Mouse (Mus musculus) C2C12 (cell line): Measurements from ENCODE around the gene Stmn1. TPM values are rescaled to one million over a fixed set of nuclear protein-coding genes. Genes with fewer than 3 reads are reported as not detected.

ENCODE experiments used
- H3K27me3 ChIP-seq: one replicate; pipeline ENCODE4 v1.6.1; 2011; ENCODE audit not compliant: control insufficient read depth, insufficient read depth, insufficient read length
- H3K36me3 ChIP-seq: one replicate; pipeline ENCODE4 v1.6.1; 2011; ENCODE audit not compliant: control insufficient read depth, insufficient read depth
- H3K4me3 ChIP-seq: one replicate; pipeline ENCODE4 v1.5.1; 2011; ENCODE audit warnings: mild to moderate bottlenecking, control low read depth; ENCODE audit not compliant: poor library complexity, insufficient read depth, severe bottlenecking
- H3K79me2 ChIP-seq: one replicate; pipeline ENCODE4 v1.6.1; 2011; ENCODE audit not compliant: control insufficient read depth, insufficient read depth
- H3K79me3 ChIP-seq: one replicate; pipeline ENCODE4 v1.6.1; 2011; ENCODE audit warnings: low read depth, control low read depth
- H3ac ChIP-seq: one replicate; pipeline ENCODE3; 2011; ENCODE audit warnings: low read depth; ENCODE audit not compliant: control insufficient read depth, insufficient read length
- CEBPB ChIP-seq: IDR thresholded peaks from one replicate; pipeline ENCODE4 v1.6.1; 2011; ENCODE audit warnings: low read depth, mild to moderate bottlenecking, control low read depth, moderate library complexity
- CTCF ChIP-seq: IDR thresholded peaks from one replicate; pipeline ENCODE4 v1.5.1; 2011; ENCODE audit not compliant: control insufficient read depth, insufficient read depth, insufficient read length
- FOSL1 ChIP-seq: IDR thresholded peaks from one replicate; pipeline ENCODE4 v1.8.0; 2011; ENCODE audit warnings: mild to moderate bottlenecking, low read length; ENCODE audit not compliant: poor library complexity, insufficient read depth, severe bottlenecking
- MAX ChIP-seq: IDR thresholded peaks from one replicate; pipeline ENCODE4 v1.6.1; 2011; ENCODE audit warnings: mild to moderate bottlenecking, control low read depth
- MYOD1 ChIP-seq: IDR thresholded peaks from one replicate; pipeline ENCODE4 v1.6.1; 2011; ENCODE audit warnings: low read depth; ENCODE audit not compliant: control insufficient read depth, insufficient read length
- MYOG ChIP-seq: IDR thresholded peaks from one replicate; pipeline ENCODE4 v1.6.1; 2011; ENCODE audit not compliant: control insufficient read depth, insufficient read length; ENCODE audit errors: extremely low read depth
- USF1 ChIP-seq: IDR thresholded peaks from one replicate; pipeline ENCODE4 v1.6.1; 2011; ENCODE audit warnings: low read depth, mild to moderate bottlenecking, control low read depth, moderate library complexity
- polyA plus RNA-seq: library from polyadenylated mRNA; unstranded; fragments of >200 nt; fragmentation: generic; extraction: Trizol; gene quantifications from one replicate; pipeline ENCODE4 v1.2.1, GENCODE M21; 2012; ENCODE audit warnings: missing spikeins

Stmn1 gene
- polyA plus RNA-seq, 1 experiment: 349 TPM

- H3K27me3 ChIP-seq: no peaks in the 10 kb centered on the region
- H3K36me3 ChIP-seq: no peaks in the 10 kb centered on the region
- no peak overlapping the region for H3K4me3 ChIP-seq
- no peaks in the 10 kb centered on the region for H3K79me3 ChIP-seq
- H3ac ChIP-seq: no peak overlapping the region
- no peaks in the 10 kb centered on the region for H3K79me2 ChIP-seq
- TF ChIP-seq CTCF: no peak
- no peak for TF ChIP-seq FOSL1
- TF ChIP-seq CEBPB: no peak
- TF ChIP-seq USF1: no peak
- TF ChIP-seq MYOG: no peak
- TF ChIP-seq MYOD1: no peak
- no peak for TF ChIP-seq MAX
These were observed 31.9 kb upstream of the Stmn1 start for GRCm38 (mm10) chr4:134436185-134436584.

DNA sequence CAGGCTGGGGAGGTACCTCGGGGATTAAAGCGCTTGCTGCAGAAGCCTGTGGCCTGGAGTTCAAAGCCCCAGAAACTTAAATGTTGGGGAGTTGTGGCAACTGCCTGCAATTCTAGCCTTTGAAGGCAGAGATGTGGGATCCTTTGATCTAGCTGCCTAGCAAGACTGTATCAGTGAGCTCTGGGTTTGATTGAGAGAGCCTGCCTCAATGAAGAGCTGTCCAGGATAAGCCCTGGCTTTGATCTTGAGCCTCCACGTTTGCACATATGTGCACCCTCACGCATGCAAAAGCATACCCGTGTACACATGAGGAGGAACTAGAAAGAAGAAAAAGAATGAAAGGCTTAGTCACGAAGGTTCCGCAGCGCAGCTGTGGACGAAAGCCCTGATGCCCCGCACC, 31.5 kb upstream of the Stmn1 start:
- Histone ChIP-seq H3K79me3 (no peaks in the 10 kb centered on the region), H3K79me2 (no peaks in the 10 kb centered on the region), H3ac (no peak overlapping the region), H3K36me3 (no peaks in the 10 kb centered on the region), H3K27me3 (no peaks in the 10 kb centered on the region), H3K4me3 (no peak overlapping the region)
- TF ChIP-seq MYOG (no peak), FOSL1 (no peak), CEBPB (no peak), CTCF (no peak), MAX (no peak), USF1 (no peak), MYOD1 (no peak)

DNA sequence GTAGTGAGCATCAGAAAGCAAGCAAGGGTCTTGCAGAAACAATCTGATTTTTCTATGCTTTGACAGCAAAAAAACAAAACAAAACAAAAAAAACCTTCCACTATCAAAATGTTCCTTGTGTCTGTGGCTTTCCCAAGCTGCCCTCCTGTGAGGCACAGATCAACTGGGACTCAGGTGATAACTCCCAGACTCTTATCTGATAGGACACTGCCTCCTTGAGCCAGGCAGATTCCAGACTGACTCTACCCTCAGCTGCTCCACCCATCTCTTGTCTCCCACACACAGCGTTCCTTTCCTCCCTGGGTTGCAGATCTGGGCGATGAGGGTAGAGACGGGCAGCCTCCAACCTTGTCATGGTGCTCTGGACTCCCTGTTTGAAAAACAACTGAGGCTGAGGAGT, 29.0 kb upstream of the Stmn1 start:
- Histone ChIP-seq H3K79me2 (no peaks in the 10 kb centered on the region), H3K36me3 (no peaks in the 10 kb centered on the region), H3K79me3 (no peaks in the 10 kb centered on the region), H3ac (no peak overlapping the region), H3K27me3 (no peaks in the 10 kb centered on the region), H3K4me3 (no peak overlapping the region)
- TF ChIP-seq FOSL1 (no peak), MYOD1 (no peak), CTCF (no peak), CEBPB (no peak), MYOG (no peak), MAX (no peak), USF1 (no peak)

GRCm38 (mm10) chr4:134439919-134440318, 28.2 kb upstream of the Stmn1 start:
- TF ChIP-seq CTCF (no peak), MAX (no peak), USF1 (no peak), MYOG (no peak), MYOD1 (no peak), FOSL1 (no peak), CEBPB (no peak)
- Histone ChIP-seq H3K4me3 (no peak overlapping the region), H3K27me3 (no peaks in the 10 kb centered on the region), H3K79me2 (no peaks in the 10 kb centered on the region), H3K36me3 (no peaks in the 10 kb centered on the region), H3ac (no peak overlapping the region), H3K79me3 (no peaks in the 10 kb centered on the region)

DNA sequence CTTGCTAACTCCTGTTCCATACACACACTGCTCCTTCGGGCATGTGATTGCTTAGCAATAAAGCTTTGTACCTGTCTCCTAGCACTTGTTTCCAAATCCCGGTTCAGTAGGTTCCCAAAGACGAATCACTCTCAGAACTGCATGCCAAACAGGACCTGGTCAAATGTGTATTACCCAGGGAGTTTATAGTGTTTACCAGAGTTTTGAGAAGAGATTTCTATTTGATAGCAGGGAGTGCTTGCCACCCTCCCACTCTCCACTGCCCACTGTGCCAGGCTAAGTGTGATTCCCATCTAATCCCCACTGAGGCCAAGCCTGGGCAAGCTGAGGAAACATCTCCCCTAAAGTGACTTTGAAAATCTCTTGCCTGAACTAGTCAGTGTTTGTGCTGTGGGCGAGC, 25.9 kb upstream of the Stmn1 start:
- Histone ChIP-seq H3K27me3 (peaks cover 3% of the 10 kb centered on the region), H3K4me3 (no peak overlapping the region), H3ac (no peak overlapping the region), H3K36me3 (no peaks in the 10 kb centered on the region), H3K79me2 (no peaks in the 10 kb centered on the region), H3K79me3 (no peaks in the 10 kb centered on the region)
- no peak for TF ChIP-seq USF1
- TF ChIP-seq MYOG: no peak
- TF ChIP-seq CEBPB: no peak
- TF ChIP-seq MAX: no peak
- no peak for TF ChIP-seq CTCF
- TF ChIP-seq MYOD1: no peak
- TF ChIP-seq FOSL1: no peak

DNA sequence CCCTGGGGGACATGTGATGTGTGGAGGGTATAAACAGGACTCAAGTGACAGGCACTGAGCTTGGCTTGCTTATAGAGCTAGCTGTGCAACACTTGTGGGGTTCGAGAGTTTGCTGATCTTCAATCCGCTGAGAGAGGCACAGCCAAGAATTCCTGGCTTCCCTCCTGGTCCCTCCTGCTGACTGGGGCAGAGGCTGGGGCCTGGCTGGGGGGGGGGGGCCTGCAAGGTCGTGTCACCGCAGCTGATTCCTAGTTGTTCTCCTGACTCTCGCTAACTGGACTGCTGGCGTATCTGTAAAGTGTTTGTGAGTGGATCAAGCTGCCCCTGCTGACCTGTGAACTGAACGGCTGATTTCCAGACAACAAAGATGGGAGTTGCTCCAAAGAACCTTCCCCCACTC, 24.5 kb upstream of the Stmn1 start:
- no peak overlapping the region for H3K4me3 ChIP-seq
- no peak overlapping the region for H3ac ChIP-seq
- H3K27me3 ChIP-seq: peaks cover 3% of the 10 kb centered on the region
- no peaks in the 10 kb centered on the region for H3K79me3 ChIP-seq
- H3K36me3 ChIP-seq: no peaks in the 10 kb centered on the region
- TF ChIP-seq MAX (no peak), CTCF (no peak), FOSL1 (no peak), MYOG (no peak), MYOD1 (no peak), CEBPB (no peak), USF1 (no peak)
- H3K79me2 ChIP-seq: no peaks in the 10 kb centered on the region
